Mouse (Mus musculus): ENCODE results near the gene 4930453N24Rik.

4930453N24Rik gene

DNA sequence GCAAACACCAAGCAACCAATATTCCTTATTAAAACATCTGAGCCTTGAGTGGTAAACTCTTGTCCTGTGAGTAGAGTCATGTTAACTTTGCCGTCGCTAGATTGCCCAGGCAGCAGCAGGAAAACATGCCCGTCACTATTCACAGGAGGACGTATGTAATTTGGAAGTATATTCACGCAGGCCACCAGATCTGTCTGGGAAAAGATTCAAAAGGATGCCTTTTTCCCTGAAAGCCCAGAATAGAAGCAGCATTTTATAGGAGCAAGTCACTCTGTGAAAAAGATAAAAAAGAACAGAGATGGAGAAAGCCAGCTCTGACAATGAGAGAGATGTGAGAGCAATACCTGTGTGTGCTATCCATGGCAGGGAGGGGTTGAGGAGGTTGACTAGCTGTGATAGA is 49.4 kb downstream of the 4930453N24Rik start:
- DNase-seq (ENCODE audit: low spot score): no peak

DNA sequence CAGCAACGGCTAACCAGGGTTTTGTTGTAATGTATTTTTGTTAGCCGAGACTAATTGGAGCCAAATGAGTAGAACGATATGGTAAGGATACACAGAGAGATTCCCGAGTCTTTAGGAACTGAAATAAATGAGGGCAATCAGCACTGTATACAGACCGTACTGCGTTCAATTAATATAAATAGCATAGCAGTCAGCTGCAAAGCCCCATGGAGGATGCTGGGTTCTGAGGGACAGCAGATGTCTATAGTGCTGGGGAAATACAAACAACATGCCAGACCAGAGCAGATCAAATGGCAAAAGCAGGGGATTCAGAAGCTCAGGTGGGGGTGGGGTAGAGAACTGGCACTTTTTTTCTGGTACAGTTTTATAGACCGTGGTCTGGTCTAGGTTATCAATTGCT is 51.9 kb downstream of the 4930453N24Rik start:
- no peak for DNase-seq (ENCODE audit: low spot score)

DNA sequence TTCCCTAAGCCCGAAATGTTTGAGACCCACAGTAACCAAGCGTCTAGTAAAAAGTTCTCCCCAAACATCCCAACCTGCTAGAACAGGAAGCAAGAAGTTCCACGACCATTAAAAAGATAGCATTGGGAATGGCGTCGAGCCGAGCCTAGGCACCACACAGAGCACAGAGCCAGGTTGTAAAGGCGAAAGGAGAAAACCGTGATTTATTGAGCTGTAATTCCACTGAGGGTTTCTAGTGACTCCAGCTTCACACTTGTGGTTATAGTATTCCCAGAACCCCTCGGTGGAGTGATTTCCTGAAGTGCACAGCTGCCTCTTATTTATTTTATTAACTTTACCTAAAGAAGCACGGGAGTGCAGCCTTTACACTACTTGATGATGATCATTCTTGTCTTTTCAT is 53.1 kb downstream of the 4930453N24Rik start:
- no peak for DNase-seq (ENCODE audit: low spot score)

DNA sequence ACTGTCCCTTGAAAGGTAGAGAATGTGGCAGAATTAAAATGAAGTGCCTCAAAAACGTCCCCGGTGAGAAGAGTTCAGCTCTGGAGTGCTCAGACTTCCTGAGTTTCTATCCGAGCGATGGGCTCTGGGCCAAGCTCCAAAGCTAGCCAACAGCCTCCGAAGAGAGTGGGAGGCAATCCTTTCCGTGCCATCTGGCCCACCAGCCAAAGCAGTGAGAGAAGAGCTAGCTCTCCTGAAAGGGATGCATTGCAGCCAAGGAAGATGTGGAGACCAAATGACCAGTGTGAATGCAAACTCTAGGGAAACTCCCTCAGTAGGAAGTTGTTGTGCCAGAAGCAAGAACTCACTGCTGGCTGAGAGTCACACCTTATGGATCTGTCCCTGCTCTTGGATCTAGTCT is 59.1 kb downstream of the 4930453N24Rik start:
- no peak for DNase-seq (ENCODE audit: low spot score)

Data from urinary bladder, postnatal 25 days (tissue).